Mouse (Mus musculus): Measurements from ENCODE around the gene Cldn4. TPM values are rescaled to one million over a fixed set of nuclear protein-coding genes. Genes with fewer than 3 reads are reported as not detected.

Cldn4 gene
- polyA plus RNA-seq, 1 experiment from 2014 or later = 43.8 TPM

DNA sequence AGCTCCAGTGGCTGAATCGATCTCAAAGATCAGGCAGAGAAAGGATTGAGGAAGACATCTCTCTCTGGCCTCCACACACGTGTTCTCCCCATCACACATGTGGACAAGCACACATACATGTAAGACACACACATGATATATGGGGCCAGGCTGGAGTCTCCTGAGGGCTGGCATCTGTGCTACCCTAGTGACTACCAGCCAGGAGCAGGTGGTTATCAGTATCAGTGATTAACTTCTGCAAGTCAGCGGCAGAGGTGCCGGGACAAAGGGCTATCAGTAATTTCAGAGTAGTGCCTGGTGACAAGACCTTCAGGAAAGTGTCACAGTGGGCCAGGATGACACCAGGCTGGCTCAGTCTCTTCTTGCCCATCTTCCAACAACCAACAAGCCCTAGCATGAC, 33.0 kb downstream of the Cldn4 start:
- Histone ChIP-seq H3K27me3 (ENCODE audit: control insufficient read depth, insufficient read depth, low read length) (no peaks in the 10 kb centered on the region), H3K4me1 (replicated peaks; ENCODE audit: control insufficient read depth, insufficient read depth) (no peaks in the 10 kb centered on the region), H3K4me2 (replicated peaks; ENCODE audit: low read depth) (no peak overlapping the region), H3K9me3 (ENCODE audit: control insufficient read depth, low read length) (no peaks in the 10 kb centered on the region), H3K9ac (ENCODE audit: low read length) (no peak overlapping the region), H3K27ac (replicated peaks) (no peak overlapping the region), H3K4me3 (ENCODE audit: low read depth, low read length) (no peak overlapping the region), H3K36me3 (ENCODE audit: control insufficient read depth, insufficient read depth, low read length) (no peaks in the 10 kb centered on the region)
- DNase-seq (ENCODE audit: low spot score) (no peak), ATAC-seq (ENCODE audit: low FRiP score, low TSS enrichment) (no peak)
- 77% methylated on average over 4 of the region's 4 CpGs for WGBS
- no peak for TF ChIP-seq CTCF (IDR thresholded peaks at IDR 0.05; ENCODE audit: low read depth)

DNA sequence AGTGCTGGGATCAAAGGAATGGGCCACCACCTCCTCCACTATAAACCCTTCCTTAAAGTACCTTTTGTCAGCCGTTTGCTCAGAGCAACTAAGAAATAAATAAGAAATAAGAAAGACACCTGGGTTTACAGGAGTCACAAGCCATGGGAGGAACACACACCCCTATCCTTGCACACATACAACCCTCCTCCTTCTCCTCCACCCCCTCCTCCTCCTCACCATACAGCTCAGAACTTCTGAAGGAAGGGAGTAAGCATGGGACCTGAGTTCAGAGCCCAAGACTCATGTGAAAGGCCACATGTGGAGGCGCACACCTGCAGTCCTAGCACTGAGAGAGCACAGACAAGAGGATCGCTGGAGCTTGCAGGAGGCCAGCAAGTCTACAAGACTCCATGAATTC, 33.4 kb downstream of the Cldn4 start:
- H3K4me1 ChIP-seq (replicated peaks; ENCODE audit: control insufficient read depth, insufficient read depth) = no peaks in the 10 kb centered on the region
- no peak overlapping the region for H3K4me2 ChIP-seq (replicated peaks; ENCODE audit: low read depth)
- DNase-seq (ENCODE audit: low spot score) (no peak), ATAC-seq (ENCODE audit: low FRiP score, low TSS enrichment) (no peak)
- no peaks in the 10 kb centered on the region for H3K36me3 ChIP-seq (ENCODE audit: control insufficient read depth, insufficient read depth, low read length)
- H3K27me3 ChIP-seq (ENCODE audit: control insufficient read depth, insufficient read depth, low read length) = no peaks in the 10 kb centered on the region
- no peak overlapping the region for H3K9ac ChIP-seq (ENCODE audit: low read length)
- no peak overlapping the region for H3K4me3 ChIP-seq (ENCODE audit: low read depth, low read length)
- 79% methylated on average over 3 of the region's 3 CpGs for WGBS
- H3K9me3 ChIP-seq (ENCODE audit: control insufficient read depth, low read length) = no peaks in the 10 kb centered on the region
- no peak for TF ChIP-seq CTCF (IDR thresholded peaks at IDR 0.05; ENCODE audit: low read depth)
- H3K27ac ChIP-seq (replicated peaks) = no peak overlapping the region

DNA sequence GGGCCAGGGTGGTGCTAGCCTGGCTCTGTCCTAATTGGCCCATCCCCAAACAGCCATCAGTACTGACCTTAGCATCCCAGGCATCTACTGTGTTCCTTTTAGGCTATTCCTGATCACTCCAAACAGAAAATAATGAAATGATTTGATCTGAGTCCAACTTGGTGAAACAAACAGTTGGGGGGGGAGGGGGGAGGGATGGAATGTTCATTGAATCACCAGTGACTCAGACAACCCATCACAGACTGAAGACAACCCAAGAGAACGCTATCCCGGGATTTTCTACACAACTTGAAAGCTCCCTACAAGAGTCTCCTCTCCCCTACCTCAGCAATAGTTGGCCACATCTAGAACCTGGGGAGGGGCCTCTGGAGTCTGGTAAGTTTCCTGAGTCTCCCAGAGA, 34.8 kb downstream of the Cldn4 start:
- Histone ChIP-seq H3K27ac (replicated peaks) (no peak overlapping the region), H3K4me3 (ENCODE audit: low read depth, low read length) (no peak overlapping the region), H3K4me2 (replicated peaks; ENCODE audit: low read depth) (no peak overlapping the region), H3K9me3 (ENCODE audit: control insufficient read depth, low read length) (no peaks in the 10 kb centered on the region), H3K36me3 (ENCODE audit: control insufficient read depth, insufficient read depth, low read length) (no peaks in the 10 kb centered on the region), H3K4me1 (replicated peaks; ENCODE audit: control insufficient read depth, insufficient read depth) (no peaks in the 10 kb centered on the region), H3K9ac (ENCODE audit: low read length) (no peak overlapping the region), H3K27me3 (ENCODE audit: control insufficient read depth, insufficient read depth, low read length) (no peaks in the 10 kb centered on the region)
- TF ChIP-seq EP300 (optimal IDR thresholded peaks at IDR 0.05) (no peak), CTCF (IDR thresholded peaks at IDR 0.05; ENCODE audit: low read depth) (no peak)
- WGBS = 69% methylated on average over 2 of the region's 2 CpGs
- no peak for DNase-seq (ENCODE audit: low spot score)
- no peak for ATAC-seq (ENCODE audit: low FRiP score, low TSS enrichment)

DNA sequence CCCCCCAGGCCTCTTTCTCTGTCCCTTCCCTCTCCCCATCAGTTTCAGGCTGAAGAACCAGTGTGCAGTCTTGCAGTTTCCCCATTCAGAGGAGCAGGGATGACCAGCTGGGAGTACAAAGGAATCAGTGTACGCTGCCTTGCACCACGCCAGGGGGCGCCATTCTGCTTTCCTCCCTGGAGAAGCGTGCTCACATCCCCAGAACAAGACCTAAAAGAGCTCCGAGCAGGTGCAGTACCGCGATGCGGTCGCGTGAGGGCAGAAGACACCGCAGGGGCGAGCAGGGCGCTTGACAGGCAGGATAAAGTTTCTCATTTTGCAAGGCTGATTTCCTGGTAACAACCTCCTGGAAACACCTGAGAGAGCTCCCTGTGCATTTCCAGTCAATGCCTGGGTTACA, 39.6 kb downstream of the Cldn4 start:
- Histone ChIP-seq H3K9me3 (ENCODE audit: control insufficient read depth, low read length) (no peaks in the 10 kb centered on the region), H3K4me1 (replicated peaks; ENCODE audit: control insufficient read depth, insufficient read depth) (no peaks in the 10 kb centered on the region), H3K36me3 (ENCODE audit: control insufficient read depth, insufficient read depth, low read length) (no peaks in the 10 kb centered on the region), H3K9ac (ENCODE audit: low read length) (no peak overlapping the region), H3K27me3 (ENCODE audit: control insufficient read depth, insufficient read depth, low read length) (no peaks in the 10 kb centered on the region), H3K4me3 (ENCODE audit: low read depth, low read length) (no peak overlapping the region), H3K4me2 (replicated peaks; ENCODE audit: low read depth) (no peak overlapping the region), H3K27ac (replicated peaks) (no peak overlapping the region)
- ATAC-seq (ENCODE audit: low FRiP score, low TSS enrichment) (peak; percentile 87), DNase-seq (ENCODE audit: low spot score) (peak; percentile 97)
- peak; percentile 99 for TF ChIP-seq CTCF (IDR thresholded peaks at IDR 0.05; ENCODE audit: low read depth)
- TF ChIP-seq EP300 (optimal IDR thresholded peaks at IDR 0.05) = no peak
- under 1% methylated on average over 13 of the region's 13 CpGs for WGBS

DNA sequence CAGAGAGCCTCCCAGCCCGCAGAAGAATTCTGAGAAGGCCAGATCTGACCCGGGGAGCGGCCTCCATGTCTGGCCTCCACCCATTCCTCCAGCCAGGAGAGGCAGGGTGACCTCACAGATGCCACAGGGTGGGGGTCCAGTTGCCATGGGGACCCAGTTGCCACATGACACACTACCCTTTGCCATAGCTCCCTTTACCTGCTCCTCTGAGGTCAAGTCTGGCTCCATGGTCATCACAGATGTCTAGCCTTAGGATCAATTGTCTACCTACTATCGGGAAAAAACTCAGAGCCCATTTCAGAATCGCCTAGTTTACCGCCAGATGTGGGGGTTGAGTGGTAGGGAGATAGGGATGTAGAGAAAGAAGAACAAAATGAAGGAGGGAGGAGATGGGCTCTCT, 40.1 kb downstream of the Cldn4 start, which contains the start of gene Tmem270:
TSS of gene Tmem270 (minus strand) at position 101 of the 400 bp plus-strand sequence.
- no peaks in the 10 kb centered on the region for H3K36me3 ChIP-seq (ENCODE audit: control insufficient read depth, insufficient read depth, low read length)
- TF ChIP-seq EP300 (optimal IDR thresholded peaks at IDR 0.05) (no peak), CTCF (IDR thresholded peaks at IDR 0.05; ENCODE audit: low read depth) (no peak)
- H3K27me3 ChIP-seq (ENCODE audit: control insufficient read depth, insufficient read depth, low read length) = no peaks in the 10 kb centered on the region
- H3K9me3 ChIP-seq (ENCODE audit: control insufficient read depth, low read length) = no peaks in the 10 kb centered on the region
- ATAC-seq (ENCODE audit: low FRiP score, low TSS enrichment) (no peak), DNase-seq (ENCODE audit: low spot score) (no peak)
- no peaks in the 10 kb centered on the region for H3K4me1 ChIP-seq (replicated peaks; ENCODE audit: control insufficient read depth, insufficient read depth)
- no peak within 1 kb of the TSS for H3K9ac ChIP-seq (ENCODE audit: low read length)
- WGBS = 80% methylated on average over 6 of the region's 6 CpGs
- no peak within 1 kb of the TSS for H3K4me2 ChIP-seq (replicated peaks; ENCODE audit: low read depth)
- H3K27ac ChIP-seq (replicated peaks) = no peak within 1 kb of the TSS
- no peak within 1 kb of the TSS for H3K4me3 ChIP-seq (ENCODE audit: low read depth, low read length)

DNA sequence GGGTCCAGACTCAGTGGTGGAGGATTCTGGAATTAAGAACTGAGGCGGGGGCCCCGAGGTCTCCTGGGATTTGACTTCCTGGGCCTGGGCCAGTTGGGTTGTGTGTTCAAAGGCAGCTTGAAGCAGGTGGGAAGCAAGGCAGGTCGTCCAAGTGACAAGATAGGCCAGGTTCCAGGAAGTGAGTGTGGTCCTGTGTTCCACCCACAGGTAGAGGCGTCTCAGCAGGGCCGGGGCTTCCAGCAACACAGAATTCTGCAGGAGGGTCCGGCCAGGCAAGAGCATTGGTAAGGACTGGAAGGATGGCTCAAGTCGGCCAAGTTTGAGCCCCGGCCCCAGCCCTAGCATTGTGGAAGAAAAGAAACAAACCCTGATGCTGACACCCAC, 45.1 kb downstream of the Cldn4 start:
- ATAC-seq (ENCODE audit: low FRiP score, low TSS enrichment) (no peak), DNase-seq (ENCODE audit: low spot score) (no peak)
- Histone ChIP-seq H3K9me3 (ENCODE audit: control insufficient read depth, low read length) (no peaks in the 10 kb centered on the region), H3K4me3 (ENCODE audit: low read depth, low read length) (no peak overlapping the region), H3K27ac (replicated peaks) (no peak overlapping the region), H3K4me2 (replicated peaks; ENCODE audit: low read depth) (no peak overlapping the region), H3K9ac (ENCODE audit: low read length) (no peak overlapping the region), H3K4me1 (replicated peaks; ENCODE audit: control insufficient read depth, insufficient read depth) (peaks cover 5% of the 10 kb centered on the region), H3K36me3 (ENCODE audit: control insufficient read depth, insufficient read depth, low read length) (no peaks in the 10 kb centered on the region), H3K27me3 (ENCODE audit: control insufficient read depth, insufficient read depth, low read length) (no peaks in the 10 kb centered on the region)
- TF ChIP-seq CTCF (IDR thresholded peaks at IDR 0.05; ENCODE audit: low read depth) (no peak), EP300 (optimal IDR thresholded peaks at IDR 0.05) (no peak)
- 66% methylated on average over 8 of the region's 8 CpGs for WGBS

Measured in stomach, postnatal 0 days (tissue).